19 mouse cellular contexts compared by ENCODE assay signal in genomic region chr10:115829696-115830095, GRCm38 (mm10). TPM values are rescaled to one million over a fixed set of nuclear protein-coding genes. Genes with fewer than 3 reads are reported as not detected.
"Had no signal": no experiment of that assay in that cellular context is flagged by ENCODE, and none has a peak within 500 bp of the region (broad histone marks: within the 10 kb centered on the region; RNA-seq: fewer than 3 reads in every experiment).

No protein-coding gene starts in this region.

- H3K9ac ChIP-seq: liver, embryonic 15.5 days; liver, postnatal 0 days; lung, embryonic 15.5 days; midbrain, embryonic 12.5 days; neural tube, embryonic 13.5 days; neural tube, embryonic 15.5 days; stomach, embryonic 15.5 days had no signal

- DNase-seq: liver, postnatal 0 days; lung, adult 2 months; lung, postnatal 10 days; lung, postnatal 4 days; midbrain, embryonic 14.5 days; retina, postnatal 1 day; right cerebral cortex, postnatal 25 days; right cerebral cortex, postnatal 4 days; thymus, adult 2 months; thymus, postnatal 36 days had no signal

- H3K27ac ChIP-seq: liver, embryonic 15.5 days; lung, embryonic 15.5 days; midbrain, embryonic 10.5 days; midbrain, embryonic 12.5 days; neural tube, embryonic 15.5 days had no signal

- H3K4me2 ChIP-seq: liver, embryonic 15.5 days; lung, embryonic 15.5 days; midbrain, embryonic 12.5 days; neural tube, embryonic 13.5 days; neural tube, embryonic 15.5 days; stomach, embryonic 15.5 days had no signal

- H3K36me3 ChIP-seq: lung, embryonic 15.5 days; midbrain, embryonic 10.5 days; midbrain, embryonic 12.5 days; neural tube, embryonic 13.5 days; neural tube, embryonic 15.5 days; stomach, embryonic 15.5 days had no signal

- H3K4me1 ChIP-seq: midbrain, embryonic 10.5 days; midbrain, embryonic 12.5 days; neural tube, embryonic 13.5 days; neural tube, embryonic 15.5 days; stomach, embryonic 15.5 days had no signal

- H3K4me3 ChIP-seq: liver, embryonic 15.5 days; lung, embryonic 15.5 days; midbrain, embryonic 10.5 days; midbrain, embryonic 12.5 days; myocyte; neural tube, embryonic 13.5 days; neural tube, embryonic 15.5 days; stomach, embryonic 15.5 days had no signal

- H3K9me3 ChIP-seq: liver, embryonic 15.5 days; lung, embryonic 15.5 days; midbrain, embryonic 10.5 days; midbrain, embryonic 12.5 days; neural tube, embryonic 13.5 days; neural tube, embryonic 15.5 days; stomach, embryonic 15.5 days had no signal

- ATAC-seq: liver, postnatal 0 days; midbrain, embryonic 16.5 days had no signal

- H3K27me3 ChIP-seq: liver, embryonic 15.5 days; lung, embryonic 15.5 days; midbrain, embryonic 12.5 days; neural tube, embryonic 13.5 days; neural tube, embryonic 15.5 days; stomach, embryonic 15.5 days had no signal

RNA-seq across cellular contexts. Expression of gene Tspan8, which starts 13.1 kb away (rescaled TPM):
- polyA plus RNA-seq: midbrain, embryonic 14.5 days had no signal
